Comparison of ENCODE assay signal across 10 mouse cellular contexts in genomic region chr12:50549860-50550555, GRCm38 (mm10).
DNase-seq lines count a peak whose midpoint lies in the region; ATAC-seq lines count a peak whose summit lies in the region.
"Had no signal": no experiment of that assay in that cellular context is flagged by ENCODE, and none has a peak within 500 bp of the region (broad histone marks: within the 10 kb centered on the region; RNA-seq: fewer than 3 reads in every experiment).

No protein-coding gene starts in this region.

- peak; percentile 68 for DNase-seq in adrenal gland, adult 2 months
- DNase-seq in layer of hippocampus, adult 18-20 months (ENCODE audit: low spot score in 2 of 2) = peak; percentile 28 to 74
- DNase-seq in right cerebral cortex, postnatal 14 days = peak; percentile 77
- DNase-seq in lung, postnatal 4 days = no peak

- 0 out of 2 replicates have a peak, but pooled peaks have one; percentile 33 for ATAC-seq in hindbrain, embryonic 13.5 days (ENCODE audit: low FRiP score)
- ATAC-seq in hindbrain, embryonic 12.5 days (ENCODE audit: low FRiP score) = no peak
- ATAC-seq in forebrain, embryonic 16.5 days = peak; percentile 66
- no peak for ATAC-seq in granulocyte monocyte progenitor cell, adult 5-6 weeks (replicated peaks; ENCODE audit: poor library complexity, severe bottlenecking)

- no peak overlapping the region for H3K4me3 ChIP-seq in hindbrain, embryonic 13.5 days
- H3K4me3 ChIP-seq in hindbrain, embryonic 12.5 days = no peak overlapping the region
- no peak overlapping the region for H3K4me3 ChIP-seq in forebrain, embryonic 16.5 days (replicated peaks; ENCODE audit: low read length)
- H3K4me3 ChIP-seq: stomach, embryonic 15.5 days had no signal

- 78% methylated on average over 8 of the region's 8 CpGs for WGBS in hindbrain, embryonic 13.5 days
- WGBS in hindbrain, embryonic 12.5 days = 85% methylated on average over 8 of the region's 8 CpGs
- WGBS in forebrain, embryonic 16.5 days = 35% methylated on average over 8 of the region's 8 CpGs

- peaks cover 10% of the 10 kb centered on the region for H3K4me1 ChIP-seq in hindbrain, embryonic 13.5 days (replicated peaks)
- H3K4me1 ChIP-seq in hindbrain, embryonic 12.5 days = peaks cover 7% of the 10 kb centered on the region; the same call in 1 of the 2 replicates
- peaks cover 30% of the 10 kb centered on the region for H3K4me1 ChIP-seq in forebrain, embryonic 16.5 days (replicated peaks; ENCODE audit: control insufficient read depth, insufficient read depth, low read length)

- no peak overlapping the region for H3K4me2 ChIP-seq in hindbrain, embryonic 13.5 days
- no peak overlapping the region for H3K4me2 ChIP-seq in hindbrain, embryonic 12.5 days (replicated peaks)
- no peak overlapping the region for H3K4me2 ChIP-seq in forebrain, embryonic 16.5 days (ENCODE audit: low read length)
- H3K4me2 ChIP-seq: stomach, embryonic 15.5 days had no signal

- no peaks in the 10 kb centered on the region for H3K9me3 ChIP-seq in hindbrain, embryonic 13.5 days
- H3K9me3 ChIP-seq in hindbrain, embryonic 12.5 days (replicated peaks) = no peaks in the 10 kb centered on the region
- no peaks in the 10 kb centered on the region for H3K9me3 ChIP-seq in forebrain, embryonic 16.5 days (ENCODE audit: control insufficient read depth, low read length)
- H3K9me3 ChIP-seq: stomach, embryonic 15.5 days had no signal

- H3K27me3 ChIP-seq in hindbrain, embryonic 13.5 days = no peaks in the 10 kb centered on the region
- H3K27me3 ChIP-seq in hindbrain, embryonic 12.5 days = no peaks in the 10 kb centered on the region
- no peaks in the 10 kb centered on the region for H3K27me3 ChIP-seq in forebrain, embryonic 16.5 days (replicated peaks; ENCODE audit: control insufficient read depth, insufficient read depth, low read length)
- H3K27me3 ChIP-seq: stomach, embryonic 15.5 days had no signal

- no peaks in the 10 kb centered on the region for H3K36me3 ChIP-seq in hindbrain, embryonic 13.5 days
- no peaks in the 10 kb centered on the region for H3K36me3 ChIP-seq in hindbrain, embryonic 12.5 days
- H3K36me3 ChIP-seq in forebrain, embryonic 16.5 days (ENCODE audit: control insufficient read depth, insufficient read depth) = no peaks in the 10 kb centered on the region
- H3K36me3 ChIP-seq: stomach, embryonic 15.5 days had no signal

- H3K9ac ChIP-seq in hindbrain, embryonic 13.5 days = no peak overlapping the region
- H3K9ac ChIP-seq in hindbrain, embryonic 12.5 days = no peak overlapping the region
- H3K9ac ChIP-seq in forebrain, embryonic 16.5 days (replicated peaks; ENCODE audit: low read depth, low read length) = no peak overlapping the region
- H3K9ac ChIP-seq: stomach, embryonic 15.5 days had no signal

- H3K27ac ChIP-seq in hindbrain, embryonic 13.5 days = no peak overlapping the region; the same call in 1 of the 2 replicates
- H3K27ac ChIP-seq in hindbrain, embryonic 12.5 days = no peak overlapping the region
- peak overlapping the region; percentile 2; the same call in 1 of the 2 replicates for H3K27ac ChIP-seq in forebrain, embryonic 16.5 days (ENCODE audit: low read length)
- H3K27ac ChIP-seq: macrophage; stomach, embryonic 15.5 days had no signal

Comparison
In these comparisons a context has a peak if more than half of its experiments do, and no peak if none do; other contexts are left out.
1. ATAC-seq: peak in hindbrain, embryonic 13.5 days (single experiment) and forebrain, embryonic 16.5 days (single experiment); none in hindbrain, embryonic 12.5 days (single experiment) and granulocyte monocyte progenitor cell, adult 5-6 weeks (single experiment).
2. DNase-seq: peak in adrenal gland, adult 2 months (single experiment), layer of hippocampus, adult 18-20 months (2 of 2) and right cerebral cortex, postnatal 14 days (single experiment); none in lung, postnatal 4 days (0 of 2).